Mouse (Mus musculus): Measurements from ENCODE around the gene Spire2.

DNA sequence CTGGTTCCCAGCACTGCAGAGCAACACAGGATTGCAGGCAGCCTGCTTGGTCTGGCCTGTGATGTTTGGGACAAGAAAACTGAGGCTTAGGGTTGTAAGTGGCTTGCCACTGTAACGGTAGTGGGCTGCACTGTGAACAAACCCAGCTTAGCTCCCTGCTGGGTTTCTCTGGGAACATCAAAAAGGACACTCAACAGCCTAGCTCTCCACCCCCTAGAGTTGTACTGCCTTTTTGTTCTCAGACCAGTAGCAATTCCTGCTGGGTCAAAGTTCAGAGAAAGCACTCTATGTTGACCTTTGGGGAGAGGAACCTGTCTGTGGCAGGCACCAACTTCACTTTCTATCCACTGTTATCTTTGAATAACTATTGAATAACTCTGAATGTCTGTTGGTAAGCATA, 2.0 kb downstream of the Spire2 start:
- TF ChIP-seq TAL1 (IDR thresholded peaks at IDR 0.05; ENCODE audit: low read length) (no peak), GATA1 (IDR thresholded peaks at IDR 0.05; ENCODE audit: low read length) (no peak)

Measured in erythroblast, embryonic 14.5 days (primary cell).